Mouse (Mus musculus): ENCODE results near the gene Mosmo. TPM values are rescaled to one million over a fixed set of nuclear protein-coding genes. Genes with fewer than 3 reads are reported as not detected.
"Not testable (repeated sequence)": the region's sequence is repeated elsewhere in the genome, so short reads cannot be mapped to it uniquely, and the experiment has no call there.

Gene Mosmo
- polyA plus RNA-seq, 1 experiment from 2014 or later: 13.6 TPM

GRCm38 (mm10) chr7:120695196-120695595 is 17.8 kb downstream of the Mosmo start:
- H3K36me3 ChIP-seq (replicated peaks; ENCODE audit: control insufficient read depth, insufficient read depth): peaks cover 7% of the 10 kb centered on the region
- no peak overlapping the region for H3K27ac ChIP-seq
- no peaks in the 10 kb centered on the region for H3K4me1 ChIP-seq (replicated peaks; ENCODE audit: control insufficient read depth, insufficient read depth, low read length)
- no peaks in the 10 kb centered on the region for H3K9me3 ChIP-seq (ENCODE audit: control insufficient read depth, low read length)
- H3K4me2 ChIP-seq (replicated peaks): no peak overlapping the region
- no peak for ATAC-seq (ENCODE audit: low FRiP score)
- no peak for DNase-seq (ENCODE audit: low spot score)
- no peak overlapping the region for H3K9ac ChIP-seq
- no peaks in the 10 kb centered on the region for H3K27me3 ChIP-seq (ENCODE audit: control insufficient read depth, insufficient read depth, low read length)
- H3K4me3 ChIP-seq (replicated peaks; ENCODE audit: low read length): no peak overlapping the region
- WGBS: 22% methylated on average over 6 of the region's 6 CpGs

GRCm38 (mm10) chr7:120695641-120696040 is 18.2 kb downstream of the Mosmo start:
- H3K27ac ChIP-seq: no peak overlapping the region
- H3K36me3 ChIP-seq (replicated peaks; ENCODE audit: control insufficient read depth, insufficient read depth): peaks cover 7% of the 10 kb centered on the region
- DNase-seq (ENCODE audit: low spot score): no peak
- H3K4me3 ChIP-seq (replicated peaks; ENCODE audit: low read length): no peak overlapping the region
- H3K27me3 ChIP-seq (ENCODE audit: control insufficient read depth, insufficient read depth, low read length): no peaks in the 10 kb centered on the region
- H3K9ac ChIP-seq: no peak overlapping the region
- H3K4me2 ChIP-seq (replicated peaks): no peak overlapping the region
- WGBS: 52% methylated on average over 1 of the region's 1 CpGs
- no peaks in the 10 kb centered on the region for H3K9me3 ChIP-seq (ENCODE audit: control insufficient read depth, low read length)
- no peak for ATAC-seq (ENCODE audit: low FRiP score)
- no peaks in the 10 kb centered on the region for H3K4me1 ChIP-seq (replicated peaks; ENCODE audit: control insufficient read depth, insufficient read depth, low read length)

- no peak for ATAC-seq (ENCODE audit: low FRiP score)
- Histone ChIP-seq H3K4me1 (replicated peaks; ENCODE audit: control insufficient read depth, insufficient read depth, low read length) (no peaks in the 10 kb centered on the region), H3K27ac (no peak overlapping the region), H3K36me3 (replicated peaks; ENCODE audit: control insufficient read depth, insufficient read depth) (peaks cover 7% of the 10 kb centered on the region), H3K4me2 (replicated peaks) (no peak overlapping the region), H3K9ac (no peak overlapping the region), H3K9me3 (ENCODE audit: control insufficient read depth, low read length) (no peaks in the 10 kb centered on the region), H3K4me3 (replicated peaks; ENCODE audit: low read length) (no peak overlapping the region), H3K27me3 (ENCODE audit: control insufficient read depth, insufficient read depth, low read length) (no peaks in the 10 kb centered on the region)
- DNase-seq (ENCODE audit: low spot score): no peak
- 83% methylated on average over 2 of the region's 2 CpGs for WGBS
Measured at GRCm38 (mm10) chr7:120696331-120696730, 18.9 kb downstream of the Mosmo start.

GRCm38 (mm10) chr7:120699586-120699985 is 22.2 kb downstream of the Mosmo start:
- Histone ChIP-seq H3K27me3 (ENCODE audit: control insufficient read depth, insufficient read depth, low read length) (no peaks in the 10 kb centered on the region), H3K27ac (no peak overlapping the region), H3K9me3 (ENCODE audit: control insufficient read depth, low read length) (no peaks in the 10 kb centered on the region), H3K36me3 (replicated peaks; ENCODE audit: control insufficient read depth, insufficient read depth) (no peaks in the 10 kb centered on the region), H3K4me1 (replicated peaks; ENCODE audit: control insufficient read depth, insufficient read depth, low read length) (no peaks in the 10 kb centered on the region), H3K9ac (no peak overlapping the region), H3K4me2 (replicated peaks) (no peak overlapping the region), H3K4me3 (replicated peaks; ENCODE audit: low read length) (no peak overlapping the region)
- DNase-seq (ENCODE audit: low spot score) (no peak), ATAC-seq (ENCODE audit: low FRiP score) (no peak)
- WGBS: 95% methylated on average over 6 of the region's 6 CpGs

GRCm38 (mm10) chr7:120703888-120704287 is 26.5 kb downstream of the Mosmo start:
- Histone ChIP-seq H3K4me3 (replicated peaks; ENCODE audit: low read length) (no peak overlapping the region), H3K4me2 (replicated peaks) (no peak overlapping the region), H3K9ac (no peak overlapping the region), H3K4me1 (replicated peaks; ENCODE audit: control insufficient read depth, insufficient read depth, low read length) (no peaks in the 10 kb centered on the region), H3K27me3 (ENCODE audit: control insufficient read depth, insufficient read depth, low read length) (no peaks in the 10 kb centered on the region), H3K27ac (no peak overlapping the region), H3K9me3 (ENCODE audit: control insufficient read depth, low read length) (no peaks in the 10 kb centered on the region), H3K36me3 (replicated peaks; ENCODE audit: control insufficient read depth, insufficient read depth) (no peaks in the 10 kb centered on the region)
- WGBS: 89% methylated on average over 3 of the region's 3 CpGs
- DNase-seq (ENCODE audit: low spot score) (no peak), ATAC-seq (ENCODE audit: low FRiP score) (no peak)

GRCm38 (mm10) chr7:120712071-120712470 is 34.7 kb downstream of the Mosmo start:
- H3K27me3 ChIP-seq (ENCODE audit: control insufficient read depth, insufficient read depth, low read length): no peaks in the 10 kb centered on the region
- H3K4me2 ChIP-seq (replicated peaks): no peak overlapping the region
- ATAC-seq (ENCODE audit: low FRiP score) (no peak), DNase-seq (ENCODE audit: low spot score) (no peak)
- WGBS: 97% methylated on average over 2 of the region's 2 CpGs
- H3K4me3 ChIP-seq (replicated peaks; ENCODE audit: low read length): no peak overlapping the region
- H3K9ac ChIP-seq: no peak overlapping the region
- H3K27ac ChIP-seq: no peak overlapping the region
- H3K9me3 ChIP-seq (ENCODE audit: control insufficient read depth, low read length): no peaks in the 10 kb centered on the region
- no peaks in the 10 kb centered on the region for H3K36me3 ChIP-seq (replicated peaks; ENCODE audit: control insufficient read depth, insufficient read depth)
- no peaks in the 10 kb centered on the region for H3K4me1 ChIP-seq (replicated peaks; ENCODE audit: control insufficient read depth, insufficient read depth, low read length)

GRCm38 (mm10) chr7:120713225-120713624 is 35.8 kb downstream of the Mosmo start:
- H3K27me3 ChIP-seq (ENCODE audit: control insufficient read depth, insufficient read depth, low read length): no peaks in the 10 kb centered on the region
- ATAC-seq (ENCODE audit: low FRiP score) (no peak), DNase-seq (ENCODE audit: low spot score) (no peak)
- H3K9me3 ChIP-seq (ENCODE audit: control insufficient read depth, low read length): no peaks in the 10 kb centered on the region
- H3K4me1 ChIP-seq (replicated peaks; ENCODE audit: control insufficient read depth, insufficient read depth, low read length): no peaks in the 10 kb centered on the region
- no peak overlapping the region for H3K4me2 ChIP-seq (replicated peaks)
- H3K4me3 ChIP-seq (replicated peaks; ENCODE audit: low read length): no peak overlapping the region
- WGBS: 98% methylated on average over 2 of the region's 2 CpGs
- no peak overlapping the region for H3K27ac ChIP-seq
- no peaks in the 10 kb centered on the region for H3K36me3 ChIP-seq (replicated peaks; ENCODE audit: control insufficient read depth, insufficient read depth)
- no peak overlapping the region for H3K9ac ChIP-seq

GRCm38 (mm10) chr7:120713951-120714350 is 36.5 kb downstream of the Mosmo start:
- WGBS: 96% methylated on average over 11 of the region's 11 CpGs

GRCm38 (mm10) chr7:120717261-120717660 is 39.8 kb downstream of the Mosmo start:
- H3K4me3 ChIP-seq (replicated peaks; ENCODE audit: low read length): no peak overlapping the region
- ATAC-seq (ENCODE audit: low FRiP score): no peak
- no peaks in the 10 kb centered on the region for H3K9me3 ChIP-seq (ENCODE audit: control insufficient read depth, low read length)
- H3K4me1 ChIP-seq (replicated peaks; ENCODE audit: control insufficient read depth, insufficient read depth, low read length): no peaks in the 10 kb centered on the region
- WGBS: 79% methylated on average over 2 of the region's 2 CpGs
- no peak for DNase-seq (ENCODE audit: low spot score)
- H3K27me3 ChIP-seq (ENCODE audit: control insufficient read depth, insufficient read depth, low read length): no peaks in the 10 kb centered on the region
- no peaks in the 10 kb centered on the region for H3K36me3 ChIP-seq (replicated peaks; ENCODE audit: control insufficient read depth, insufficient read depth)
- no peak overlapping the region for H3K4me2 ChIP-seq (replicated peaks)
- no peak overlapping the region for H3K27ac ChIP-seq
- no peak overlapping the region for H3K9ac ChIP-seq

More at GRCm38 (mm10) chr7:120713951-120714350, 36.5 kb downstream of the Mosmo start:
- not testable (repeated sequence) for H3K9ac ChIP-seq; H3K4me1 ChIP-seq (replicated peaks; ENCODE audit: control insufficient read depth, insufficient read depth, low read length); H3K36me3 ChIP-seq (replicated peaks; ENCODE audit: control insufficient read depth, insufficient read depth); H3K27me3 ChIP-seq (ENCODE audit: control insufficient read depth, insufficient read depth, low read length); H3K4me2 ChIP-seq (replicated peaks); H3K9me3 ChIP-seq (ENCODE audit: control insufficient read depth, low read length); H3K4me3 ChIP-seq (replicated peaks; ENCODE audit: low read length); ATAC-seq (ENCODE audit: low FRiP score); H3K27ac ChIP-seq; DNase-seq (ENCODE audit: low spot score)

GRCm38 (mm10) chr7:120721051-120721450 is 43.6 kb downstream of the Mosmo start:
- peaks cover 2% of the 10 kb centered on the region; the same call in 1 of the 2 replicates for H3K36me3 ChIP-seq (replicated peaks; ENCODE audit: control insufficient read depth, insufficient read depth)
- ATAC-seq (ENCODE audit: low FRiP score): no peak

More at GRCm38 (mm10) chr7:120721051-120721450, 43.6 kb downstream of the Mosmo start:
- no peak overlapping the region for H3K4me2 ChIP-seq (replicated peaks)
- H3K9ac ChIP-seq: no peak overlapping the region
- no peaks in the 10 kb centered on the region for H3K9me3 ChIP-seq (ENCODE audit: control insufficient read depth, low read length)
- no peaks in the 10 kb centered on the region for H3K27me3 ChIP-seq (ENCODE audit: control insufficient read depth, insufficient read depth, low read length)
- H3K4me3 ChIP-seq (replicated peaks; ENCODE audit: low read length): no peak overlapping the region
- peaks cover 5% of the 10 kb centered on the region; the same call in 1 of the 2 replicates for H3K4me1 ChIP-seq (replicated peaks; ENCODE audit: control insufficient read depth, insufficient read depth, low read length)
- H3K27ac ChIP-seq: no peak overlapping the region
- no peak for DNase-seq (ENCODE audit: low spot score)
- 94% methylated on average over 5 of the region's 5 CpGs for WGBS

All from hindbrain, embryonic 14.5 days (tissue).